Mouse (Mus musculus) heart, embryonic 12.5 days (tissue): ENCODE results near the gene Phc2. TPM values are rescaled to one million over a fixed set of nuclear protein-coding genes. Genes with fewer than 3 reads are reported as not detected.
A peak's percentile ranks its signal among the peaks of the same experiment; 100 is the strongest.

Experiments used
- ATAC-seq: fragments of 200-750 bp; cut with Nextera tagmentation; 2 replicates; pipeline ENCODE4 v1.8.0; 2017; ENCODE audit warnings: moderate TSS enrichment, moderate library complexity; ENCODE audit not compliant: insufficient number of reproducible peaks, low FRiP score
- H3K27ac ChIP-seq: fragments of 300-500 bp; sonication (generic); 2 replicates; pipeline ENCODE4 v1.5.1; 2016; ENCODE audit warnings: mild to moderate bottlenecking, moderate library complexity; ENCODE audit not compliant: poor library complexity, severe bottlenecking
- H3K27me3 ChIP-seq: fragments of 300-500 bp; sonication (generic); replicated peaks from 2 replicates; pipeline ENCODE4 v1.6.1; 2016; ENCODE audit warnings: mild to moderate bottlenecking, moderate library complexity
- H3K36me3 ChIP-seq: fragments of 300-500 bp; sonication (generic); 2 replicates; pipeline ENCODE4 v1.6.1; 2016; ENCODE audit warnings: mild to moderate bottlenecking, moderate library complexity
- H3K4me1 ChIP-seq: fragments of 300-500 bp; sonication (generic); replicated peaks from 2 replicates; pipeline ENCODE4 v1.6.1; 2016; ENCODE audit warnings: mild to moderate bottlenecking
- H3K4me2 ChIP-seq: fragments of 300-500 bp; sonication (generic); 2 replicates; pipeline ENCODE4 v1.6.1; 2016; ENCODE audit warnings: mild to moderate bottlenecking, moderate library complexity
- H3K4me3 ChIP-seq: fragments of 300-500 bp; sonication (generic); 2 replicates; pipeline ENCODE4 v1.5.1; 2016; ENCODE audit warnings: mild to moderate bottlenecking
- H3K9ac ChIP-seq: fragments of 300-500 bp; sonication (generic); 2 replicates; pipeline ENCODE4 v1.6.1; 2016; ENCODE audit warnings: mild to moderate bottlenecking, moderate library complexity
- H3K9me3 ChIP-seq: fragments of 300-500 bp; sonication (generic); replicated peaks from 2 replicates; pipeline ENCODE4 v1.6.1; 2016; ENCODE audit warnings: mild to moderate bottlenecking, moderate library complexity
- WGBS: fragments of 180-500 bp; shearing (Covaris S2); methylation state at CpG from one replicate; pipeline ENCODE4 v1.1.7; 2016; 5-methylcytosine and 5-hydroxymethylcytosine counted together
- polyA plus RNA-seq: library from polyadenylated mRNA; unstranded; fragments of >200 nt; fragmentation: Nextera tagmentation; extraction: Ambion mirVana; gene quantifications from 2 replicates; pipeline ENCODE4 v1.2.1, GENCODE M21; 2016

Phc2 gene
- polyA plus RNA-seq, 1 experiment from 2014 or later = 58.5 TPM

DNA sequence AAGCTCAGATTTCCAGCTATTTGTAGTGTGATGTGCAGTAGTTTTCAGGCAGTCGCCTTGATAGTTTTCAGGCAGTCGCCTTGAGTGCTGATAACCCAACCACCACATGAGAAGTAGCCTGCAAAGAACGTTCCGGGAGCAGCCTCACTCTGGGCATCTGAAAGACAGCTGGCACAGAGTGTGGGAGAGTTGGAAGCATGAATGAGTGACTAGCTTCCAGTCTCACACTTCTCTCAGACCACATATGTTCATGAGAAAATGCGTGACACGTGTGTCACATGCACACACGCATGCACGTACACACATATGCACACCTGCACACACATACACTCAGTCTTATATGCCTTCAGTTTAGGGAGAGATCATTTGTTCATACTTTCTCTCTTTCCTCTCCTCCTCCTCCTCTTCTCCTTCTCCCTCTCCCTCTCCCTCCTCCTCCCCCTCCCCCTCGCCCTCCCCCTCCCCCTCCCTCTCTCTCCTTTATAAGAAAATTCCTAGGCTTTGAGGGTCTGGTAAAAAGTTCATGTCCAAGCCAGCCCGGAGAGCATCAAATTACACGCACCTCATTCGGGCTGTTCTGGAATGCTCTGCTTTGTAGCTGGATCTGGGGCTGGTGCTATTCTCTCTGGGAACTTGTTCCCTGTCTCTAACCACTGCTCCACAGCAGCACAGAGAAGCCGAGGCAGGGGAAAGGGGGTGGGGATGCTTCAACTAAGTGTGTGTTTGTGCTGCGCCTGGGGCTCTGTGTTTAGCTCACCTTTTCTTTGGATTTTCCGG lies 37.8 kb downstream of the Phc2 start:
- H3K4me1 ChIP-seq = peaks cover 19% of the 10 kb centered on the region
- no peak overlapping the region for H3K27ac ChIP-seq
- peaks cover 4% of the 10 kb centered on the region for H3K9me3 ChIP-seq
- H3K4me2 ChIP-seq = no peak overlapping the region
- no peaks in the 10 kb centered on the region for H3K27me3 ChIP-seq
- no peak for ATAC-seq
- no peak overlapping the region for H3K9ac ChIP-seq
- 59% methylated on average over 14 of the region's 15 CpGs for WGBS
- H3K36me3 ChIP-seq = no peaks in the 10 kb centered on the region
- no peak overlapping the region for H3K4me3 ChIP-seq

DNA sequence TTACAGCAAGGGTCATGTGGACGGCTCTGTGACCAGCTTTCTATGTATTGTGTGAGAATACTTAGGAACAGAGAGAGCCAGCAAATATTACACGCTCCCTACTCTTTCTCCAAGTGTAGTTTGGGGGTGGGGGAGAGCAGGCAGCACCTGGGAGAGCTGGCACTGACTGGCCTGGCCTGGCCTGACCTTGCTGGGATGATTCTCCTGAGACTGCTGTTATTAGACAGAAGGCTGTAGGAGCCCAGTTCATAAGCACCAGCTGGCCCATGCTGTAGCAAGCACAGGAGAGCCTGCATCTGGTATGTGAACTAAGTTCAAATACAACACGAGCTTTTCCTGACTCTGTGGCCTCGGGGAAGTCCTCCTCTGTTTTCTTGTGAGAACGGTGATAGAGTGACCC lies 38.7 kb downstream of the Phc2 start:
- Histone ChIP-seq H3K27ac (no peak overlapping the region), H3K4me1 (peaks cover 22% of the 10 kb centered on the region), H3K4me2 (no peak overlapping the region), H3K36me3 (no peaks in the 10 kb centered on the region), H3K9me3 (no peaks in the 10 kb centered on the region), H3K27me3 (no peaks in the 10 kb centered on the region), H3K9ac (no peak overlapping the region), H3K4me3 (no peak overlapping the region)
- WGBS = 49% methylated on average over 5 of the region's 5 CpGs
- ATAC-seq = no peak

GRCm38 (mm10) chr4:128694315-128694714 lies 39.8 kb downstream of the Phc2 start:
- ATAC-seq = no peak
- H3K27me3 ChIP-seq = no peaks in the 10 kb centered on the region
- H3K9me3 ChIP-seq = no peaks in the 10 kb centered on the region
- peaks cover 22% of the 10 kb centered on the region for H3K4me1 ChIP-seq
- H3K4me2 ChIP-seq = no peak overlapping the region
- no peak overlapping the region for H3K27ac ChIP-seq
- H3K4me3 ChIP-seq = no peak overlapping the region
- H3K36me3 ChIP-seq = no peaks in the 10 kb centered on the region
- no peak overlapping the region for H3K9ac ChIP-seq

DNA sequence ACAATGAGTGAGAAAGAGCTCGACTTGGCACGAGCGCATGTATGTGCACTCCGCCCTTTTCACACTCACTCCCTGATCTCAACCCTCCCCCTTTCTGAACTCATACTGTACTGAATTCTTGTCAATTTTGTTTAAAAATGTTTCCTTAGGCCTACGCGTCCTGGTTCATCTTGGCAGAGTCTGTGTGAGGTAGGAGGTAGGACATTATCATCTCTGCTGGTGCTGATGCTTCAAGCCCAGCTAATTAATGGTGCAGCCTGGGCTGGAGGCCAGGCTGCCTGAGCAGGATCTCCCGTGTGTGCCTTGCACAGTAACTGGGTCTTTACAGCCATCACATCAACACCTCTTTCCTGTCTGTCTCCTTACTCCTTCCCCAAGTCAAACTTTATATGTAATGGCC lies 40.6 kb downstream of the Phc2 start:
- H3K27me3 ChIP-seq = no peaks in the 10 kb centered on the region
- H3K9ac ChIP-seq = no peak overlapping the region
- 66% methylated on average over 7 of the region's 7 CpGs for WGBS
- no peak for ATAC-seq
- H3K4me3 ChIP-seq = no peak overlapping the region
- H3K9me3 ChIP-seq = no peaks in the 10 kb centered on the region
- H3K4me2 ChIP-seq = no peak overlapping the region
- H3K27ac ChIP-seq = no peak overlapping the region
- H3K4me1 ChIP-seq = peaks cover 22% of the 10 kb centered on the region
- H3K36me3 ChIP-seq = no peaks in the 10 kb centered on the region

GRCm38 (mm10) chr4:128698011-128698861 lies 43.7 kb downstream of the Phc2 start:
- H3K27ac ChIP-seq = no peak overlapping the region
- H3K4me2 ChIP-seq = no peak overlapping the region
- H3K36me3 ChIP-seq = no peaks in the 10 kb centered on the region
- 0 out of 2 replicates have a peak, but pooled peaks cover 10% of the 10 kb centered on the region for H3K27me3 ChIP-seq
- no peak for ATAC-seq
- H3K4me1 ChIP-seq = peaks cover 10% of the 10 kb centered on the region
- H3K9ac ChIP-seq = no peak overlapping the region
- 54% methylated on average over 12 of the region's 12 CpGs for WGBS
- H3K9me3 ChIP-seq = no peaks in the 10 kb centered on the region
- H3K4me3 ChIP-seq = no peak overlapping the region

DNA sequence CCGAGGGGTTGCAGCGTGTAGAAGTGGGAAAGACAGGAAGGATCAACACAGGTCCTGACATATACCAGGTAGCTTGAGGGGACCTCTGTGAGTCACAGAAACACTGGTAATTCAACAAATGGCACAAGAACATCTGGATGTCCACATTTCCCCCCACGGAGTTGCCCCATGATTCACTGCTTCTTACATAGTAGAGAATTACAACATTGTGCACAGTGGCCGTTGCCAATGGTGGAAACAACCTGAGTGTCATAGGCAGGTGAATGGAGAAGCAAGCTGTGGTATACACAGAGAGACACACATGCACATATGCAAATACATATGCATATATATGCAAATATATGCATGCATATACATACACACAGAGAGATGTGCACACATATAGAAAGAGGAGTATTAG lies 45.4 kb downstream of the Phc2 start:
- H3K4me1 ChIP-seq = peaks cover 10% of the 10 kb centered on the region
- WGBS = 79% methylated on average over 4 of the region's 4 CpGs

DNA sequence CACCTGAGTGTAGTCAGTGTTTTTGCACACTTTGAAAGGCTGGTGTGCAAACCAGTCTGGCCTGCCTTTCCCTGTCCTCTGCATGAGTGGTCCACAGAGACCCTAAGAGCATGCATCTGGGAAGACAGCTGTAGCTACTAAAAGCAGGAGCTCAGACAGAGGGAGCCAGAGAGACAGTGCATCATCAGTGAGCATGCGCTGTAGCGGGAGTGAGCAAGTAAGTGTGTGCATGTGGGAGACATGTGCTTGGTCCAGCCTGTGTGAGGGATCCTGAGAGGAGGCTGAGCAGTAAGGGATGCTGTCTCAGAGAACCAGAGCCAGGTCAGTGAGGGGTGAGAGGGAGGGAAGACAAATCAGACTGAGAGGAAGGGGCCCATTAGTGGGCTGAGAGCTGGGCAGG lies 46.0 kb downstream of the Phc2 start:
- Histone ChIP-seq H3K27me3 (peaks cover 15% of the 10 kb centered on the region), H3K4me3 (no peak overlapping the region), H3K9ac (no peak overlapping the region), H3K4me1 (peaks cover 10% of the 10 kb centered on the region), H3K9me3 (no peaks in the 10 kb centered on the region), H3K27ac (no peak overlapping the region), H3K4me2 (no peak overlapping the region), H3K36me3 (no peaks in the 10 kb centered on the region)
- ATAC-seq = no peak
- 57% methylated on average over 2 of the region's 2 CpGs for WGBS

More for the DNA sequence above, 45.4 kb downstream of the Phc2 start:
- no peak overlapping the region for H3K27ac ChIP-seq
- no peak for ATAC-seq
- no peaks in the 10 kb centered on the region for H3K36me3 ChIP-seq
- no peak overlapping the region for H3K4me2 ChIP-seq
- no peak overlapping the region for H3K9ac ChIP-seq
- no peak overlapping the region for H3K4me3 ChIP-seq
- H3K27me3 ChIP-seq = peaks cover 12% of the 10 kb centered on the region
- no peaks in the 10 kb centered on the region for H3K9me3 ChIP-seq

DNA sequence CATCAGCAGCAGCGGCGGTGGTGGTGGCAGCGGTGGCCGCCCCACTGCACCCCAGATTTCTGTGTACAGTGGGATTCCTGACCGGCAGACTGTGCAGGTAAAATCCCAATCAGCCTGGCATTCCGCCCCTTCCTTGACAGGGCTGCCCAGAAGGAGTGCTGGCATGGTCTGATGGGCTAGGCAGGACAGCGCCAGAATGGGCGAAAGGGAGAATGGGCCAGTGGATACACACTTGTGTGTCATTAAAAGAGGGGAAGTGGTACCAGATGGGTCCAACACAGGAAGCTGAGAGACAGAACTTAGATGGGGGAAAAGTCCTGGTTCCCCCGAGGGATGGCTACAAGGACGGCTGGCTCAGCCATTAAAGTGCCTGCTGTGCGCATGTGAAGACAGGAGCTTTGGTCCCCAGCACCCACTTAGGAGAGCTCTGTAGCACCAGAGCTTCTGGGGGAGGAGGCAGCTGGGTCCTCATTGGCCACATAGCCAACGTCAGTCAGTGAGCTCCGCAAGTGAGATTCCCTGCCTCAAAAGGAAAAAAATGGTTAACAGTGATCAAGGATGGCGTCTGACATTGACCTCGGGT lies 50.7 kb downstream of the Phc2 start:
- peaks cover 41% of the 10 kb centered on the region for H3K27me3 ChIP-seq
- no peak overlapping the region for H3K27ac ChIP-seq
- no peaks in the 10 kb centered on the region for H3K36me3 ChIP-seq
- H3K9ac ChIP-seq = no peak overlapping the region
- H3K4me2 ChIP-seq = no peak overlapping the region
- H3K4me1 ChIP-seq = peaks cover 18% of the 10 kb centered on the region
- no peak overlapping the region for H3K4me3 ChIP-seq
- no peaks in the 10 kb centered on the region for H3K9me3 ChIP-seq
- ATAC-seq = no peak
- WGBS = 80% methylated on average over 15 of the region's 15 CpGs

DNA sequence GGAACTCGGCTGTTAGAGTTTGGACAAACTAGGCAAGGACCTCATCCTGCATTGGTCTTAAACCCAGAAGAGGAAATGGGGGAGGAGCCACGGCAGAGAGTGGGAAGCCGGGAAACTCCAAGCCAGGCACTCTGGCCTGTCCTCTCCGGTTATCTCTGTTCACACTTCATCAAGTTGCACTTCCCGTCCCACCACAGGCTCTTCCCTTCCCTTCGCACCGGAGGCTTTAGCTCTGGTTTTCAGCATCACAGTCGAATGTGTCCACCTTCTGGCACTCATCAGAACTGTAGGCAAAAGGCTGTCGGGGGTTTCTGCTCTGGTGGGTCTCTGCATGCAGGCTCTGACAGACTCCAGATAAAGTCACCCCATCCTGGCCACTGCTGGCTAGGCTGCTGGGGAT lies 52.1 kb downstream of the Phc2 start:
- WGBS = 3% methylated on average over 9 of the region's 9 CpGs
- ATAC-seq = peak; percentile 66
- H3K27me3 ChIP-seq = peaks cover 48% of the 10 kb centered on the region
- H3K36me3 ChIP-seq = no peaks in the 10 kb centered on the region
- no peak overlapping the region for H3K4me3 ChIP-seq
- peaks cover 22% of the 10 kb centered on the region for H3K4me1 ChIP-seq
- no peak overlapping the region for H3K9ac ChIP-seq
- no peaks in the 10 kb centered on the region for H3K9me3 ChIP-seq
- H3K27ac ChIP-seq = no peak overlapping the region
- no peak overlapping the region for H3K4me2 ChIP-seq

DNA sequence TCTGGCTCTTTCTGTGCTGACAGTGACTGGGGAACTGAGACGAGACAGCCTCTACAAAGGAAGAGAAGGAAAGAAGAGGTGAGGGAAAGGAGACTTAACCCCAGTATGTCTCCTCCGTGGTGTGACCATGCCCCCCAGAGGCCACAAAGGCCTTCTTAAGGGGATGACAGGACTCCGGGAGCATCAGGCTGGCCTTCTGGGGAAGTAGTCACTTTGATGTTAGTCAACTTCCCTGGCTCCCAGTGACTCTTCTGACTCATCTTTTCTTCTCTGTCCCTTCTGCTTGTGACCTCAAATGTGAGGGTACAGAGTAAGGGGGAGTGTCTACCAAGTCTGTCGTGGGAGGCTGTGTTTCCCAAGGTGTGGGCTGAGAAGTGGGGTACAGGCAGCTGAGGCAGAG lies 52.9 kb downstream of the Phc2 start:
- no peak for ATAC-seq
- Histone ChIP-seq H3K4me3 (no peak overlapping the region), H3K9me3 (no peaks in the 10 kb centered on the region), H3K27ac (no peak overlapping the region), H3K4me1 (peaks cover 30% of the 10 kb centered on the region), H3K9ac (no peak overlapping the region), H3K36me3 (no peaks in the 10 kb centered on the region), H3K27me3 (peaks cover 42% of the 10 kb centered on the region), H3K4me2 (no peak overlapping the region)
- 21% methylated on average over 4 of the region's 4 CpGs for WGBS

- H3K36me3 ChIP-seq = no peaks in the 10 kb centered on the region
- ATAC-seq = no peak
- no peak overlapping the region for H3K27ac ChIP-seq
- no peak overlapping the region for H3K4me3 ChIP-seq
- H3K9me3 ChIP-seq = no peaks in the 10 kb centered on the region
- peaks cover 33% of the 10 kb centered on the region for H3K4me1 ChIP-seq
- H3K27me3 ChIP-seq = peaks cover 41% of the 10 kb centered on the region
- no peak overlapping the region for H3K9ac ChIP-seq
- 62% methylated on average over 15 of the region's 15 CpGs for WGBS
- H3K4me2 ChIP-seq = no peak overlapping the region
Measured at GRCm38 (mm10) chr4:128709061-128709780, 54.7 kb downstream of the Phc2 start.
